Mouse (Mus musculus): ENCODE data around the gene Supt3. TPM values are rescaled to one million over a fixed set of nuclear protein-coding genes. Genes with fewer than 3 reads are reported as not detected.

Gene Supt3
- total RNA-seq, 2 experiments from 2014 or later: 20.2 to 24.4 TPM

DNA sequence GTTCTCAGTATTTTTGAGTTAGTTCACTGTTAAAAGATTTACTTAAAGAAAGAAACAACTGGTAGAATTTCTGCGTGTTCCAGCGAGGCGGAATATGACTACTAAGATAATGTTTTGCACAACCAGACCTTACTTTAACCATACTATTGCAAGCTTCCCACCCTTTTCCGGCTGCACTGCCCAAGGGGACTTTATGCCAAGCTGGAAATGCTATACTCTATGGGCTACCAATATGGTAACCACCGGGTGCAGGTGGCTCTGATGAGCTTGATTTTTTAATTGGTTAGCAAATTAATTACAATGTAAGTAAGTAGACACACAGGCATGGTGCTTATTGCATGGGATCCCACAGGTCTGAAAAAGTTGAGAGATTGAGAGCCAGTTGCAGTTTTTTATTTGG is 1.2 kb downstream of the Supt3 start:
- intact Hi-C loops (cut with DNase I): no loop called here

DNA sequence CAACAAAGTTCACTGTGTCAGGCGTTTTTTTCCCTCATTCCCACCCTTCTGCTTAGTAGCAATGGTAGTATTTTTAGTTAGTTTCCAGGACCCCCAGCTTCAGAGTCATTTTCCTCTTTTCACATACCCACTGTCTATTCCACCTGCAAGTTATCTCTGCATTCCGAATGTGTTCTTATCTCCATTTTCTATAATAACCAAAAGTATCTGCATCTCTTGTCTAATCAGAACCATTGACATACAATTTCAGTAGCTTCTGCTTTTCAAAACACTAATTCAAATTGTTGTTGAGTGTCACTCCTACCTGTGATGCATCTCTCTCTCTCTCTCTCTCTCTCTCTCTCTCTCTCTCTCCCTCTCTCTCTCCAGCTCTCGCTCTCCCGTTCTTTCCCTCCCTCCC is 3.4 kb downstream of the Supt3 start:
- no peak for DNase-seq
- intact Hi-C loops (cut with DNase I): no loop called here

More for the DNA sequence above, 1.2 kb downstream of the Supt3 start:
- no peak for DNase-seq

DNA sequence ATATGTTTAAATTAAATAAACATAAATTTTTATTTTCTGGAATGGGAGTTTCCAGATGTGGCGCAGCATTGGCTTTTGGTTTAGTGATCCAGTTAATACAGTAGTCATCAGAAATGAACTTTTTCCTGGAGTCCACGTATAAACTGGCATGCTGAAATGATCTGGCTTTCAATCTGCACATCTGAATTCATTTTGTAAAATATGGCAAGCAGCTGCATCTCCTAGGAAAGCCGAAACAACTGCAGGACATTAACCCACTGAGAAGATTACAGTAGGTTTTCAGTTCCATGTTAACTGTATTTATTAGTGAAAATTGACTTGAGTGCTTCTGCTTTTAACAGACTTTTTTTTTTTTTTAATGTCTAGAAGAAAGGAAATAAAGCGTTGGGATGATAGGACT is 5.4 kb downstream of the Supt3 start:
- no peak for DNase-seq

DNA sequence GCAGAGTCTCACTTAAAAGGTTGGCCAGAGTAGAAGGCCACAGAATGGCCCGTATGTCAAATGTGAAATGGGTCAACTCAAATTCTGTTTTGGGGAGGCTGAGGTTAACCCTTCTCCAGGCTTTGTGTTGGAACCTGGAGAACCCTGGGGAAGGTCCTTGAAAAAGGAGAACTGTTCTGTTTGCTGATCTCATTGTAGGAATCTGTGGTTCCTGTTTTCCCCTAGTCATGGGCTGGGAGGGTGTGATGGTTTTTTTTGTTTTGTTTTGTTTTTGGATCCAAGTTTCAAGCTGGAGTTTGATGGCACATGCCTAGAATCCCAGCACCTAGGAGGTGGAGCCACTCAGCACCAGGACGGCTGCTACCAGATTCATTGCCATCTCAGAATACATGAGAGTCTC is 6.2 kb downstream of the Supt3 start:
- intact Hi-C loops (cut with DNase I): no loop called here
- no peak for DNase-seq

More for the DNA sequence above, 5.4 kb downstream of the Supt3 start:
- intact Hi-C loops (cut with DNase I): no loop called here

DNA sequence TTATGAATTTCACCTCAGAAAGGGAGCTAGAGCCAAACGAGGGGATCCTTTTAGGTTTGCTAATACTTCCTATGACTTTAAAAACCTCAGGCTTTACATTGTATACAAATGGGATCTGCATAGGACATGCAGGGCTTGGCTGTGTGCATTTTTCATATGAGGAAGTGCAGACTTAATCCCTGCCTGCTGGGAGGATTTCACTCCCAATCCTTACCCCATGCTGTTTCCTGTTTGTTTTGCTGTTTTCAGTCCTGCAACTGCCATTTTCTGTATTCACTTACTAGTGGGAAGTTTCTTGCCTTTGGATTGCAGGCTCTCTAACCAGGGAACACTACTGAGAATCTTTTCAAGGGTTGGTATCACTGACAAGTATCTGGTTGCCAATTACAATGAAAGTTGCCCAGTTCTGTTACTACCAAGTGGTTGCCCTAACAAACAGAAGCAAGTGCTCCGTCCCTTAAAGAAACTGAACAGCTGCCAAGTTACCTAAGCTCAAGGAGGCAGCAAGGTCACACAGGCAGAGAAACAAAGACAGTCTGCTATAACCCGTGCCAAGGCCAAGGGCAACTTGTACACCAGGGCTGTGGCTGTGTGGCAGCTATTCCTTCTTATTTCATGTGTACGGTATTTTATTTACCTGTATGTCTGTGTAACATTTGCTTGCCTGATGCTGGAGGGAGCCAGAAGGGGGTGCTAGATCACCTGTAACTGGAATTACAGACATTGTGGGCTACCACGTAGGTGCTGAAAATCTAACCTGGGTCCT is 12.2 kb downstream of the Supt3 start:
- intact Hi-C loops (cut with DNase I): no loop called here
- DNase-seq: no peak

DNA sequence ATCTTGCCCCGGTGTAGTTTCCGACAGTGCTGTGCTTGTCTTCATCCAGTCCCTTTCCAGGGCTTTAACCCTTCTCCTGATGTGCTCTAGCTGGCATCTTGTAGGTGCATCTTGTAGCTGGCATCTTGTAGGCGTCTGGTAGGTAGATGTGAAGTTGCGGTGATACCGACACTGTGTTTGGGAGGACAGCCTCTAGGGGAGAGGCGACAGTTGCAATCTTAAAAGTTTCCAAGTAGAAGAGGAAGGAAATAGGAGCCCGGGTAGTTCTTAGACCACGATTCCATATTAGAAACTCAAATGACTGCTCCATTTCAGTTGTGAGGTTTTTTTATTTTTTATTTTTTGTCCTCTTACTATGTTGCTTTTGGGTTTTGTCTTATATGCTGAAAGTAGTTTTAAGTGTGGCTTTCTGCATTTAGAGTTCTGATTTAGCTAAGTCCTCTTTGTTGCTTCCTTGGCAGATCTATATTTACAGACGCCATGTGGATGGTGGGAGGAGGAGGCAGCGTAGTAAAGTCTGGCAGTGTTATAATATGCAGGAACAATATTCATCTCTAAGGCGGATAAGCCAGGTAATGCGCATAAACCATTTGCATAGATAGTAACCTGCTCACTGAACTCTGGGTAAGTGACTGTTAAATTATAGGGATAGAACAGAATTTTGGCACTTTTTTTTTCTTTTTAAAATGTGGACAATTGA is 15.4 kb downstream of the Supt3 start:
- intact Hi-C loops (cut with DNase I): no loop called here
- no peak for DNase-seq

DNA sequence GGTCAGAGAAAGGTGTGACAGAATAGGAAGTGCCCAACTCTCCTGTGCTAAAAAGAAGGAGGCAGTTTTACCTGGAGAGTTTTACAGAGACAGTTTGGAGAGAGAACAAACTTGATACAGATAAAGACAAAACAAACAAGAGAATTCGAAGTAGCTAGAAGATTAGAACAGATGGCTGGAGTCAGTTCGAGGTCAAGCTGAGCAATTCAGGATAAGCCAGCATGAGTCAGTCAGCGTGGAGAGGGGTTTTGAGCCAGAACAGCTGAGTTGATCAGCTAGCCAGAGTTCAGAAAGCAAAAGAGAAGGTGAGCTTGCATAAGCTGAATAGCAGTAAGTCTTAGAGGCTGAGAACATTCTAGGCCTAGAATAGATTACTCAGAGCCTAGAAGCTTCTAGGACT is 20.4 kb downstream of the Supt3 start:
- intact Hi-C loops (cut with DNase I): no loop called here
- DNase-seq: no peak

DNA sequence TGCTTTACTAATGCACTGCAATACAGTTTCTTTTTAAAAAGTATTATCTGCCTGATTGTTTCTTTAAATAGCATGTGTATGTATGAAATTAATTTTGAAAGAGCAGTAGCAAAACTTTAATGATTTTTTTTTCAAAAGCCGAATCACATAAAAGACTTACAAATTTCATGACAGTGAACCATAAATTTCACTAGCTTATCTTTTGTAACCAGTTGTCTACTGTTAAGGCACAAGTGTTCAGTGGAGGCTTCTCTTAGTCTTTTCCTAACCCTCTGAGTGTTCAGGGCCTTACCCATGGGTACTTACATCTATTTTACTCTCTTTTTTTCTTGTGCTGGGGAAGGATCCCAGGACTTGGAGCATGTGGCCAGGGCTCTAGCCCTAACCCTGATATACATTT is 30.1 kb downstream of the Supt3 start:
- intact Hi-C loops (cut with DNase I): no loop called here

DNA sequence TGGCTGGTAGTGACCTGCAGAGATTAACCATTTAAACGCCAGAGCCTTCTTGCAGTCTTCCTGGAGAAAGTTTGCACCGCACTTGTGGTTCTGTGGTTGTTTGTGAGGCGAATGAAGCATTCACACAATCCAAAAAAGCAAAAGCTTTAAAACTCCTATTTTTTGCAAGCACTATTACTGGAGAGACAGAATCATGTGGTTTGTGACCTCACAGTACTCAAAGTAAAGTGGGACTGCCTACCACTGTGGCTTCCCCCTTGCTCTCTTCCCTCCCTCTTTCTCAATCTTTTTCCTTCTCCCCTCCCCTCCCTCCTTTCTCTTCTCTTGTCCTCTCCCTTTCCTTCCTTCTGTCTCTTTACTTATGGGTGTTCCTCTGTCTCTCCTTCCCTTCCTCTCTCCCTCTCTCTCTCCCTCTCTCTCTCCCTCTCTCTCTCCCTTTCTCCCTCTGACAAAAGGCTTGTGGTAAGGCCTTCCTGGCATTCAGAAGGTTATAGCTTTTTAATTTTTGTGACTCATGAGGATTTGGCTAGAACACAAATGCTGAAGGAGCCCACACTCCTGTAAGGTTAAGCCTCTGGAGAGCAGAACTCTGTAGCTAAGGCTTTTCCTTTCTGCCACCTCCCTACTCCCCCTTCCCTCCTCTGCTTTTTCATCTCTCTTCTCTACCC is 37.7 kb downstream of the Supt3 start, which contains the start of gene Runx2:
Runx2 (minus strand) TSS at position 290 of the 668 bp plus-strand sequence.
- DNase-seq: no peak
- intact Hi-C loops (cut with DNase I): no loop called here

More for the DNA sequence above, 30.1 kb downstream of the Supt3 start:
- no peak for DNase-seq

DNA sequence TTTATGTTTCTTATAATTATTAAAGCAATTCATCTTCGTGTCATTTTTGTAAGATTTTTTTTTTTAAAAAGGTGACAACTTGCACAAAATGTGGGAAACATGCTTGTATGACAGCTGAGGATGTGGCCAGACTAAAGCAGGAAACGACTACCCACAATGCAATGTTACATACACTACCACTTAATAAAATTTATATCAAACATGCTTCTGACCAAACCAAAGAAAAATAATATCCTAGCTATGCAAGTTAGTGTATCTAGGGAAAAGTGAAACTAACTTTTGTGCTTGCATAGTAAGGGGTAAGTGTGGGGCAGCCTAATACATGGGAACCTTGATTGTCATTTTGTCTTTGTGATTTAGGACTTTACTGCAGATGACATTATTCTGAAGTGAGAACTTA is 41.9 kb downstream of the Supt3 start:
- DNase-seq: no peak
- intact Hi-C loops (cut with DNase I): no loop called here

DNA sequence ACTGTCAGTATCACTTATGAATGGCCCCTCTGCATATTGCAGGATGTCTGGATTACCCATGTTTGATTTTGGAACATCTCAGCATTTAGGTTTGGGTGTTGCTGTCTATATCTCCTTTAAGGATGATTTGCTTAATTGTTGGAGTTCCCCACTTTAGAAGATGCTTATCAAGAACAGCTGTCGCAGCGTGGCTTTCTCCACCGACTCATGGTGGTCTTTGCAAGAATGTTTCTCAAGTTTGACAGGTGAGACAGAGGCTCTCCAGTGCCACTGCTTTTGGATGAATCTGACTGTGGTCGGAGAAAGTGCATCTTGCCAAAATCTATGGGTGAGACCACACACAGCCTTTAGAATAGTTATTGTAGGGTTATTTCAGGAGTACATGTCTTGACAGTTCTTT is 42.9 kb downstream of the Supt3 start:
- intact Hi-C loops (cut with DNase I): no loop called here
- DNase-seq: no peak

DNA sequence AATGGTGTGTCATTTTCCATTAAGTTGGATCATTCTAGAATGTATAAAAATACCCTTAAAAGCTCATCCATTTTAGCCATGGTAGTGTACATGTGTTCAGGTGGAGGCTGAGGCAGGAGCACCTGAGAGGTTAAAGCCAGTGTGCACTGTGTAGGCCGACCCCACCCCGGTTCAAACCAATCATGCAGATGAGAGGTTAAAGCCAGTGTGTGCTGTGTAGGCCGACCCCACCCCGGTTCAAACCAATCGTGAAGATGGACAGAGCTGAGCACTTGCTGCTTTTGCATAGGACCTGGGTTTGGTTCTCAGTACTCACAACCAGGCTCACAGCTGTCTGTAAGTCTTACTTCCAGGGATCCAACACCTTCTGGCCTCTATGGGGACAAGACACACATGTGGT is 45.0 kb downstream of the Supt3 start:
- intact Hi-C loops (cut with DNase I): no loop called here
- no peak for DNase-seq

DNA sequence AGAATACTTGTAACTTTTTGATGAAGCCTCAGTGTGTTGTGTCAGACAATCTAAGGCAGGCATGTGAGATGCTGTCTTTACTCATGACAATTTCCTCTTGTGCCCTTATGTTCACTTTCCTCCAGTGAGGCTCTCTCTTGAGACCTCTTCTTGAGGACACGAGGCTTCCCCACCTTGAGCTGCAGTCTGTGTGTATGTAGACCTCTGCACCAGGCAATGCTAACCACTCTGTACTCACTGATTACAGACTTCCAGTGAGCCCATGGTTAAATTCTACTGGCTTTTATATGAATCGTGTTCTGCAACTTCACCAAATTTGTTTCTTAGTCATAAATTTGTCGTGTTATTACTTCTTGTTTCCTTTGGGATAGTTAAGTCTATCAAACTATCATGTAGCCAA is 50.2 kb downstream of the Supt3 start:
- no peak for DNase-seq
- intact Hi-C loops (cut with DNase I): no loop called here

DNA sequence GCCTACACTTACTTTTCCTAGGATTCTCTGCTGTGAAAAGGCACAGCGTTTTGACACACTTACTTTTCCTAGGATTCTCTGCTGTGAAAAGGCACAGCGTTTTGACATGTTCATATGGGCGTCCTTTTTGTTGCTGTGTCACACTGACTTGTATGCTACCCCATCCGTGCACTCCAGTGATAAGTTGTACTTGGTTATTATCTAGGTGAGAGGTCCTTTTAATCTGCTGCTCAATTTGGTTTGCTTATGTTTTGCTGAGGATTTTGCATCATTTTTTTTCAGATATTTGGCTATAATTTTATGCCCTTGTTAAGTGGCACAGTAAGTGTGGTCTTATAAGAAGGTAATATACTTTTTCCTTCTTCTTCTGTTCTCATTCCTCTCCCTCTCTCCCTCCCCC is 51.0 kb downstream of the Supt3 start:
- DNase-seq: no peak
- intact Hi-C loops (cut with DNase I): no loop called here

DNA sequence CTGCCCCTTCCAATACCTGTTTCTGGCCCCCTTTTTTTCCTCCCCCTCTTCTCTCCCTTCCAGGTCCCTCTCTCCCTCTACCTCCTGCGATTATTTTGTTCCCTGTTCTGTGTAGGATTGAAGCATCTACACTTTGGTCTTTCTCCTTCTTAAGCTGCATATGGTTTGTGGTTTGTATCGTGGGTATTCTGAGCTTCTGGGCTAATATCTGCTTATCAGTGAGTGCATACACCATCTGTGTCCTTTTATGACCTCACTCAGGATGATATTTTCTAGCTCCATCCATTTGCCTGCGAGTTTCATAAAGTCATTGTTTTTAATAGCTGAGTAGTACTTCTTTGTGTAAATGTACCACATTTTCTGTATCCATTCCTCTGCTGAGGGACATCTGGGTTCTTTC is 52.6 kb downstream of the Supt3 start:
- no peak for DNase-seq
- intact Hi-C loops (cut with DNase I): no loop called here

DNA sequence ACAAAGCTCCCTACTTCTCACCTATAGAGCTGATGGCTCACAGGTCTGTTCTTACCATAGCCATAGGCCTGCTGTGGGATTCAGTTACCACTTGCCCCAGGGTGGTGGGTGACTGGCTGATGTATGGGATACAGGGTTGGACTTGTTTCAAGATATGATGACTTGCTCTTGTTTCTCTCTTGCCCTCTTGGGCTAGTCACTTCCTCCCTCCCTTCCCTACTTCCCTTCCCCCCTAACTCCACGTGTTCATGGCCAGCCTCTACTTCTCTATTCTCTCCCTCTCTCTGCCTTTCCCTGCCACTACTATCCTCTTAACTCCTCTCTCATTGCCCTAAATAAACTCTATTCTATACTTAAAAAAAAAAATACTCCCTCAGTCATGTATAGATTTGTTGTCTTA is 54.2 kb downstream of the Supt3 start:
- no peak for DNase-seq
- intact Hi-C loops (cut with DNase I): no loop called here

DNA sequence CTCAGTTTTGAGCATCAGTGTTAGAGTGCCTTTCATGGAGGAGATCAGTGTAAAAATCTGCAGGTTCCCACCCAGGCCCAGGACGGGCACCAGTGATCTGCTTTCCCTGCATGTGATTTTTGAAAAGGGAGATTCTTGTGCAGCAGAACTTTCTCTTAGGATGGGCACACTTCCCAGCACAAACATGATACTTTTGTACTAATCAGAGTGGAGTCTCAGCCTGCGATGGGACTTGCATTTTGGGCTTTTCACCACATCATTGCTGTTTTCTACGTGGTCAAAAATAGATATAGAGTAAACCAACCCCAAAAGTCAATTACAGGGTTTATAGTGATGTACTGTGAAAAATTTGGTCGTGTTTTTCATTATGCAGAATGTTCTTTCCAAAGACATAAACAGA is 65.2 kb downstream of the Supt3 start:
- no peak for DNase-seq
- intact Hi-C loops (cut with DNase I): no loop called here

DNA sequence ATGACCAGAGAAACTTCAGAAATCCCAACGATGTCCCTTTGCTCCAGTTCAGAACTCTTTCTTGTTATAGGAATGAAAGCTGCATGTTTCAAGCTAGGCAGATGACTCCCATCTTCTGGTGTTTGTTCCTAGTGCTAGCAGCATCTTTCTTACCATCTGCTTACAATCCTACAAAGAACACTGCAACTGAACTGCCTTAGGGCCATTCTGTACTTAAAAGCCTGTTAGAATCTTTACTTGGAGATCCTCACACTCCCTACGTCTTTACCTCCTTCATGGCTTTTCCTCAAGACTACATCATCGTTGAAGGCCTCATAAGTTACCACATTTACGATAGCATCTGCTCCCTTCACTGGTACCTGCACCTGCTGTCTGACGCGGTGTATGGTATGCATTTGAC is 86.2 kb downstream of the Supt3 start:
- intact Hi-C loops (cut with DNase I): no loop called here
- no peak for DNase-seq

DNA sequence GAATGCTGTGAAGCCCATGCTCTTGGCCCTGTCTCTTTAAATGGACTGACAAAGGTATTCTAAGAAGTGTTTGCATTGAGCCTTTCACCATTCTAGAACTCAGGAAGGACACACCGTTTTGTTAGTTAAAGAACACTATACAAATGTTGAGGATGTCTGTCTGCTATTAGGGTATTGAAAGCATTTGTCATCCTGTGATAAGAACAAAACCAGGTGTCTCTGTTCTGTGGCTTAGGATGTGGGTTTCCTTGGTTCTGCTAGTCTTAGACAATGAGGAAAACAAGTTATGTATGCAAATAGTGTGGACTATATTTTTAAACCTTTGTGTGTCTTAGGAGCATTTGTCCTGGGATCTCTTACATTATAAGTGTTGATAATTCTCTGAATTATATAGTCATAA is 116.6 kb downstream of the Supt3 start:
- DNase-seq: no peak
- intact Hi-C loops (cut with DNase I): no loop called here

DNA sequence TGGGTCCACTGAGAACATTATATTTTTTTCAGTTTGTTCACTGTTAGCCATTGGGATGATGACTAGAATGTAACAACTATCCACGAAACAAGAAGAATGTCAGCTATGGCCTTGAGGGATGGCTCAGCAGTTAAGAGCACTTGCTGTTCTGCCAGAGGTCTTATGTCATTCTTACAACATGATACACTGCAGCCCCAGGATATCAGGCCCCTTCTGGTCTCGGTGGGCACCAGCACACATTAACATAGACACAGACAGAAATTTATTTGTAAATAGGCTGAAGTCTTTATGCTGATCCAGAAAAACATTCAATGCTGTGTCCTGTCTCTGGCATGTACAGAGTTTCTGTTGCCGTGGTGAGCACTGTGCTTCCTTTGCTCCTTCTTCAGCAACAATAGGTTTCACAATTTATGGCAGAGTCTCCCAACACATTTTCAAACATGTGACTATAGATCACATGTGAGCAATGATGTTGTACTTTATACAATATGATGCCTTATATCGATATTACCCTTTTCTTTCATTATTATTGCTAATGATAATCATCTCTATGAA is 166.7 kb downstream of the Supt3 start:
- DNase-seq: no peak
- intact Hi-C loops (cut with DNase I): no loop called here

DNA sequence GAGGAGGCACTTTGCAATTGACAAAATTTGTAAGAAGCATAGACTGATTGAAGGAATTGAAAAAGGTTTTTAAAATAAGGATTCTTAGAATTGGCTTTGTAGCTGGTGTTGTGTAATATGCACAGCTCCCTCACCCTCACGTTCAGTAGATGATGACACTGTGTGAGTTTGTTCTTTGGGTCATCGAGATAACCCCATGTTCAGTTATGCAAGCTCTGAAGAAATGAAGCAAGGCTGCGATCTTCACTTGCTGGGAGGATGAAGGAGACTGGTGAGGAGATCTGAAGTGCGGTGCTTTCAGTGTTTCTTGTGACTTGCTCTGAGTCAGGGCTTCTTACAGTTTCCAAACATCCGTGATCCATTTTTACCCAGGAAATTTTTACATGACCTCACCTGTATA is 168.4 kb downstream of the Supt3 start:
- no peak for DNase-seq
- intact Hi-C loops (cut with DNase I): no loop called here

DNA sequence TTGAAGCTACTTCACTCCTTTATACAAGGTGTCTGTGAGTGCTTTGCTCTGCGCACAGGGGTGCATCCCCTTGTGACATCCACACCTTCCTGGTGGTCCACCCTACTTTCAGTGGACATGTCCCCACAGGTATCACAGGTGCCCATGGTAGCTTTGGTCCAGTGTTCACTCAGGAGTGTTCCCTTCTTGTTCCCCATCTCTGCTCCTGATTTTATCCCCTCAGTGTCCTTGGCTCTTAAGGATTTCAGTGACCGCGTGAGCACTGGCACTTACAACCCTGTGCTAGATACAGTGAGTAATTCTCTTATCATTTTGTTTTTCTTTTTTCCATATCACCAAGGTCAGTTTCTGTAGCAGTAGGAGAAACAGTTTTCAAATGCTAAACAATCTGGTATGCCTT is 171.4 kb downstream of the Supt3 start:
- intact Hi-C loops (cut with DNase I): no loop called here
- no peak for DNase-seq
